Mouse (Mus musculus): ENCODE measurements around the gene Commd6. TPM values are rescaled to one million over a fixed set of nuclear protein-coding genes. Genes with fewer than 3 reads are reported as not detected.

Commd6 gene
- 124 and 156 TPM in 2 replicates for polyA plus RNA-seq (2021; fragmentation: Nextera tagmentation)
- long read RNA-seq, experiment 1, full-length matches to known transcripts: 51 of 56 reads
- long read RNA-seq, experiment 1, partial matches to known transcripts: 3 of 56 reads
- long read RNA-seq, experiment 1, other reads (novel, unspliced or antisense): 2 of 56 reads
- long read RNA-seq, experiment 2, full-length matches to known transcripts: 30 of 40 reads
- long read RNA-seq, experiment 2, partial matches to known transcripts: 8 of 40 reads
- long read RNA-seq, experiment 2, other reads (novel, unspliced or antisense): 2 of 40 reads

DNA sequence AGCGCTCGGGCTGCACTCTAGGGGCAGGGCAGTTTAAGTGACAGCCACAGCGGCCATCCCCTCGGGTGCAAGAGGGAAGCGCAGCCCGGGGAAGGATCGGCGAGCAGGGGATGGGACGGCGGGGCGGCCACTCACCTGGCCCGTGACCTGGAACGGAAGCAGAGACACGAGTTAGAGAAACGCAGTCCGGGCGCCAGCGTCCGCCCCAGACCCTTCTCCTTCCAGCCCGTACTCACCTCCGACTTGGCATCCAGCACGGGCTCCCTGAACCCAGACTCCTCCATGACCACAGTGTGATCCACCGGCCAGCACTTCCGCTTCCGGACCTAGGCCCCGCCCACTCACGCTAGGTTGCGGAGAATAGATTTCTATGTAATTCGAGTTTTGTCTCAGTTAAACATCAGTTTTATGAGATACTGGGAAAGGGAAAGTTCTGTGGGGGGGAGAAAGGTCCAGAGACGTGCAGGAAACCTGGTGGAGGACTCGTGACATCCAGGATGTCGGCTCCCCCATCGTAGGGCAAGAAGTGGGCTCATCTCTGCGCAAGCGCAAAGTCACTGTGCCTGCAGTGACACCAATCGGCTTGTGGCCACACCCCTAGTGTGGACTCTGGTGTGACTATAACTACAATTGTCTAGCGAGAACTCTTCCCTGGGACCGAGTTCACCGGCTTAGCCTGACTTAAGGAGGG, at the start of gene Commd6:
Commd6 (minus strand) TSS at position 534 of the 691 bp plus-strand sequence.

GRCm38 (mm10) chr14:101653581-101654525, 13.4 kb upstream of the Commd6 start, which contains the start of gene Uchl3:
Gene Uchl3, plus strand, starts transcription at chr14:101653967.

GRCm38 (mm10) chr14:101608519-101609368, 31.7 kb downstream of the Commd6 start, which contains the start of gene Tbc1d4:
Gene Tbc1d4, minus strand, starts transcription at chr14:101609191.

Other genes with a start within 250 kb of the Commd6 start
- gene Tbc1d4, start 31.5 kb downstream of the Commd6 start, polyA plus RNA-seq (2021; fragmentation: Nextera tagmentation): 2.4 and 2.9 TPM in 2 replicates
- gene Uchl3, start 13.3 kb upstream of the Commd6 start, polyA plus RNA-seq (2021; fragmentation: Nextera tagmentation): 170 and 182 TPM in 2 replicates
- 0.46 and 0.77 TPM in 2 replicates for gene Gm9922, start 89.1 kb upstream of the Commd6 start, polyA plus RNA-seq (2021; fragmentation: Nextera tagmentation)
- gene Lmo7, start 89.3 kb upstream of the Commd6 start, polyA plus RNA-seq (2021; fragmentation: Nextera tagmentation): 11.9 and 17.2 TPM in 2 replicates